Mouse (Mus musculus) T-helper 1 cell (primary cell): ENCODE results near the gene Zc3h12d.

Experiments
- in situ Hi-C: fragments of 300-600 bp; cut with MboI, MseI; formaldehyde crosslinking; loops from one replicate; pipeline ENCODE4 v1.15.1; 2025; ENCODE audit warnings: high pct_unique_total_duplicates

Zc3h12d gene

GRCm38 (mm10) chr10:7869746-7870145, 37.5 kb downstream of the Zc3h12d start:
- in situ Hi-C loops, result no loop called here

GRCm38 (mm10) chr10:7870571-7871315, 38.5 kb downstream of the Zc3h12d start:
- in situ Hi-C loops, result no loop called here

- in situ Hi-C loops, result no loop called here
These were observed 39.2 kb downstream of the Zc3h12d start for GRCm38 (mm10) chr10:7871381-7872020.

- in situ Hi-C loops, result no loop called here
These were observed 41.9 kb downstream of the Zc3h12d start for GRCm38 (mm10) chr10:7874194-7874593.

GRCm38 (mm10) chr10:7880283-7880682, 48.0 kb downstream of the Zc3h12d start:
- in situ Hi-C loops, result loop anchor here (5.0 to 10.0 kb wide), 3 partner anchors 68 to 835 kb away; no protein-coding TSS in a partner anchor

- in situ Hi-C loops, result loop anchor here (5.0 to 10.0 kb wide), 3 partner anchors 70 to 833 kb away; no protein-coding TSS in a partner anchor
These were observed 49.7 kb downstream of the Zc3h12d start for GRCm38 (mm10) chr10:7881971-7882370.

- in situ Hi-C loops, result loop anchor here (5.0 to 10.0 kb wide), 3 partner anchors 71 to 831 kb away; no protein-coding TSS in a partner anchor
These were observed 51.3 kb downstream of the Zc3h12d start for GRCm38 (mm10) chr10:7883524-7883923.

- in situ Hi-C loops, result loop anchor here (10.0 kb wide), 1 partner anchor 826 kb away; no protein-coding TSS in a partner anchor
These were observed 56.1 kb downstream of the Zc3h12d start for GRCm38 (mm10) chr10:7888256-7888868.

GRCm38 (mm10) chr10:7900719-7901627, 68.7 kb downstream of the Zc3h12d start:
- in situ Hi-C loops, result no loop called here

- in situ Hi-C loops, result no loop called here
These were observed 71.9 kb downstream of the Zc3h12d start for GRCm38 (mm10) chr10:7904157-7904556.

GRCm38 (mm10) chr10:7907151-7907550, 74.9 kb downstream of the Zc3h12d start:
- in situ Hi-C loops, result no loop called here

- in situ Hi-C loops, result no loop called here
These were observed 79.0 kb downstream of the Zc3h12d start for GRCm38 (mm10) chr10:7911268-7911667.
